Mouse (Mus musculus) ES-Bruce4 (cell line): ENCODE measurements around the gene Angptl1. TPM values are rescaled to one million over a fixed set of nuclear protein-coding genes. Genes with fewer than 3 reads are reported as not detected.

Experiments
- H3K27ac ChIP-seq: 2 replicates; pipeline ENCODE4 v1.5.1; 2012; ENCODE audit warnings: low read length, inconsistent platforms; ENCODE audit not compliant: insufficient read depth
- H3K27me3 ChIP-seq: 2 replicates; pipeline ENCODE4 v1.6.1; 2012; ENCODE audit warnings: mild to moderate bottlenecking, low read length, inconsistent platforms; ENCODE audit not compliant: control insufficient read depth, poor library complexity, insufficient read depth, severe bottlenecking
- H3K36me3 ChIP-seq: 2 replicates; pipeline ENCODE4 v1.6.1; 2012; ENCODE audit warnings: inconsistent platforms, mild to moderate bottlenecking, low read length, moderate library complexity; ENCODE audit not compliant: control insufficient read depth, poor library complexity, insufficient read depth, severe bottlenecking
- H3K4me1 ChIP-seq: one replicate; pipeline ENCODE4 v1.8.1; 2011; ENCODE audit warnings: low read length; ENCODE audit not compliant: control insufficient read depth, insufficient read depth
- H3K4me3 ChIP-seq: 2 replicates; pipeline ENCODE4 v1.5.1; 2011; ENCODE audit warnings: low read depth, mild to moderate bottlenecking, low read length
- H3K9ac ChIP-seq: 2 replicates; pipeline ENCODE4 v1.6.1; 2012; ENCODE audit warnings: low read depth, mild to moderate bottlenecking, inconsistent platforms; ENCODE audit not compliant: poor library complexity, severe bottlenecking
- H3K9me3 ChIP-seq: replicated peaks from 2 replicates; pipeline ENCODE4 v1.6.1; 2012; ENCODE audit warnings: mild to moderate bottlenecking, low read length, inconsistent platforms; ENCODE audit not compliant: control insufficient read depth, poor library complexity, insufficient read depth, severe bottlenecking
- CTCF ChIP-seq: IDR thresholded peaks from one replicate; pipeline ENCODE4 v1.8.1; 2011; ENCODE audit warnings: low read depth, low read length
- EP300 ChIP-seq: IDR thresholded peaks from 2 replicates; pipeline ENCODE4 v1.6.1; 2011; ENCODE audit warnings: low read depth, low read length; ENCODE audit not compliant: insufficient read depth
- POLR2A ChIP-seq: IDR thresholded peaks from one replicate; pipeline ENCODE4 v1.8.1; 2011; ENCODE audit warnings: low read length; ENCODE audit not compliant: insufficient read depth
- polyA plus RNA-seq: library from polyadenylated mRNA; stranded (reverse); fragments of >200 nt; gene quantifications from 2 replicates; pipeline ENCODE4 v1.2.4, GENCODE M21; 2011; ENCODE audit warnings: low read depth; ENCODE audit not compliant: missing spikeins, insufficient read depth, insufficient read length

Gene Angptl1
- polyA plus RNA-seq, 1 experiment: not detected

DNA sequence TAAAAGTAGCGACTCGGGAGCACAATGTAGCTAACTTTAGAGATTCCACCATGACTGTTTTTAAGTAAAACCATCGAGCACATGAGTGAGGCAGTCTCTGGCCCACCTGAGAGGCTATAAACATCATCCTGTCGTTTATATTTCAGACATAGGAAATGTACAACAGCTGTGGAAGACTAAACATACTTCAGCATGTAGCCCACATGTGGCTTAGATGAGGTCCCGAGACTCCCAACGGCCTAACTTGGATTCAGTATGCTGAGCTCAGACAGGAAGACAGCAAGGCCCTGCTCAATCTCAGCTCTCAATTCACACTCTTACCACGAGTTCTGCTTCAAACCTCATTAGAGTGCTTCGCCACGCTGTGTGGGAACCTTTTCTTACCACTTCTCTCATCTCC is 14.0 kb downstream of the Angptl1 start:
- no peaks in the 10 kb centered on the region for H3K9me3 ChIP-seq
- TF ChIP-seq CTCF (no peak), EP300 (no peak), POLR2A (no peak)
- no peaks in the 10 kb centered on the region for H3K36me3 ChIP-seq
- H3K4me3 ChIP-seq: no peak overlapping the region
- no peak overlapping the region for H3K27ac ChIP-seq
- no peak overlapping the region for H3K9ac ChIP-seq
- no peaks in the 10 kb centered on the region for H3K4me1 ChIP-seq
- no peaks in the 10 kb centered on the region for H3K27me3 ChIP-seq

GRCm38 (mm10) chr1:156852872-156853271 is 14.5 kb downstream of the Angptl1 start:
- H3K27me3 ChIP-seq: no peaks in the 10 kb centered on the region
- H3K9ac ChIP-seq: no peak overlapping the region
- no peak overlapping the region for H3K27ac ChIP-seq
- H3K4me3 ChIP-seq: no peak overlapping the region
- no peaks in the 10 kb centered on the region for H3K4me1 ChIP-seq
- no peaks in the 10 kb centered on the region for H3K36me3 ChIP-seq
- no peaks in the 10 kb centered on the region for H3K9me3 ChIP-seq
- TF ChIP-seq CTCF (no peak), EP300 (no peak), POLR2A (no peak)

- Histone ChIP-seq H3K27ac (no peak overlapping the region), H3K9me3 (no peaks in the 10 kb centered on the region), H3K4me1 (no peaks in the 10 kb centered on the region), H3K36me3 (no peaks in the 10 kb centered on the region), H3K4me3 (no peak overlapping the region), H3K27me3 (no peaks in the 10 kb centered on the region), H3K9ac (no peak overlapping the region)
- TF ChIP-seq EP300: no peak
- no peak for TF ChIP-seq CTCF
- TF ChIP-seq POLR2A: no peak
Measured at GRCm38 (mm10) chr1:156854558-156854957, 16.2 kb downstream of the Angptl1 start.

- H3K9ac ChIP-seq: no peak overlapping the region
- no peaks in the 10 kb centered on the region for H3K27me3 ChIP-seq
- H3K4me1 ChIP-seq: no peaks in the 10 kb centered on the region
- H3K27ac ChIP-seq: no peak overlapping the region
- no peak overlapping the region for H3K4me3 ChIP-seq
- no peaks in the 10 kb centered on the region for H3K36me3 ChIP-seq
- no peaks in the 10 kb centered on the region for H3K9me3 ChIP-seq
- TF ChIP-seq EP300 (no peak), CTCF (no peak)
Measured at GRCm38 (mm10) chr1:156856666-156857065, 18.3 kb downstream of the Angptl1 start.

DNA sequence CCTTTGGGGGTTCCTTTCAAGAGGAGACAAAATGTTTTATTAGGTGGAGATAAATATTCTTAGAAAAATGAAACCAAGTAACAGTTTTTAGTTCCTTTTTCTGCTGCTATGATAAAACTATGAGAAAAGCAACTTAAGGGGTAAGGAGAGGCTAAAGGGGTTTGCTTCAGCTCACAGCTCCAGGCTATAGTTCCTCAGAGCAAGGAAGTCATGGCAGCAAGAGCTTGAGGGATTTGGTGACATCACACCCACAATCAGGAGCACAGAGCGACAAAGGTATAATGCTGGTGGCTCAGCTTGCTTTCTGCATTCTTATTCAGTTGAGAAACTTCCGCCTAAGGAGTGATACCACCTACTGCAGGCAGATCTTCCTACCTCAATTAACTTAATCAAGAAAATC is 20.8 kb downstream of the Angptl1 start:
- no peak overlapping the region for H3K27ac ChIP-seq
- no peaks in the 10 kb centered on the region for H3K9me3 ChIP-seq
- H3K4me1 ChIP-seq: no peaks in the 10 kb centered on the region
- TF ChIP-seq EP300: no peak
- no peak for TF ChIP-seq CTCF
- TF ChIP-seq POLR2A: no peak
- no peak overlapping the region for H3K9ac ChIP-seq
- H3K4me3 ChIP-seq: no peak overlapping the region
- H3K27me3 ChIP-seq: no peaks in the 10 kb centered on the region
- no peaks in the 10 kb centered on the region for H3K36me3 ChIP-seq

DNA sequence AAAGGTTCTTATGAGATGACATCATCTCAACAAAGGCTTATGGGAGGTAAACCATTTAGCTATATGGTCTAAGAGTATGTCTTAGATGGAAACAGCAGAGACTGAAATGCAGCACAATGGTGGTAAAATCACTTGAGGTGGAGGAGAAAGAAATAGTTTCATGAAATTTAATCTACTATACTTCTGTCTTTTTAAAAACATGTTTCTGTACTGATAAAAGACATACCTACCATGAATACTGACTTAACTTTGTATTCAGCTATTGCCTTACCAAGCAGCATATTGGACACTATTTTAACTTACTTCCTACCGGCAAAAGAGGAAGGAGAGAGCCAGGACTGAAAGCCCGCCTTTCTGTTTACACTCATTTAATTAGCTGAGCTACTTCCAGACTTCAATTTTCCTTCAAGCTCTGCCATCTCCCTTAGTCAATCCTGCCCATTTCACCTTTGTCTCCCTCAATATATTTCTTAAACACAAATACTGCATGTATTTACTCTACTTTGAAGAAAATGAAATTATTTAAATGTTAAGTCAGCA is 21.4 kb downstream of the Angptl1 start:
- no peaks in the 10 kb centered on the region for H3K27me3 ChIP-seq
- H3K4me1 ChIP-seq: no peaks in the 10 kb centered on the region
- no peak overlapping the region for H3K27ac ChIP-seq
- H3K9ac ChIP-seq: no peak overlapping the region
- H3K36me3 ChIP-seq: no peaks in the 10 kb centered on the region
- H3K9me3 ChIP-seq: no peaks in the 10 kb centered on the region
- H3K4me3 ChIP-seq: no peak overlapping the region
- TF ChIP-seq POLR2A: no peak
- TF ChIP-seq EP300: no peak
- no peak for TF ChIP-seq CTCF
